Mouse (Mus musculus): ENCODE results near the gene Arhgef17. TPM values are rescaled to one million over a fixed set of nuclear protein-coding genes. Genes with fewer than 3 reads are reported as not detected.

Gene Arhgef17
- polyA plus RNA-seq, 1 experiment, result 1.3 TPM

DNA sequence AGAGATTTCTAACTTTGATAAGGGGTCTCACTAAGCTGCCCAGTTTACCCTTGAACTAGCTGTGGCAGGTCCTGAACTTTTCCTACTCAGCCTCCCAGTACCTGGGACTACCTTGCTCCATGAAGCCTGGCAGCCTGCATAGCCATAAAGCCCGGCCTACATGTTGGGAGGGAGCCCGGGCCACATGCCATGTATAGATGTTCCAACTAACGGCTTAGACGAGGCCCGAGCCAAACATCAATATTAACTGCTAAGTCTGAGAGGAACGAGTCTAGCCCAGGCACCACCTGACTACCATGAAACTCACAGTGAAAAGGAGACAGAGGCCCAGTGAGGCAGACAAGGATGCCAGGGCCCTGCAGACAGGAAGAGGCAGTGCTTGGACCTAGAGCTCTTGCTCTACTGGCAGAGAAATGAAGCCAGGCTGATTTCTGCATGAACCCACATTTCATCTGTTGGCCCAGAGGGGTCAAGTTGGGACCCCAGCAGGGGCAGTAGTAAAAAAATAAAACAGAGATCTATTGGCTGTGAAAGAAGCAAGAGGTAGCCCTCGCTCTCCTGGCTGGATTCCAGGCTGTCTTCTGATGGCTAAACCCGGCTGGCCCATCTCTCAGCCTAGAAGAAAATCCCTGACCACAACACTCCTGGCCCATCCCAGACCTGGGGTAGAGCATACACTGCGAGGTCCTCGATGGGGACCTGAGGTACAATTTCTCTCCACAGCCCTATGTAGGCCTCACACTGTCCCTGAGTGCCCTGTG lies 25.7 kb downstream of the Arhgef17 start:
- no peaks in the 10 kb centered on the region for H3K36me3 ChIP-seq (replicated peaks; ENCODE audit: low read length)
- TF ChIP-seq GATA1 (IDR thresholded peaks at IDR 0.05; ENCODE audit: borderline replicate concordance, low read length), result no peak
- TF ChIP-seq FLI1 (IDR thresholded peaks at IDR 0.05; ENCODE audit: low read length), result no peak
- H3K9me3 ChIP-seq, result no peaks in the 10 kb centered on the region
- H3K4me3 ChIP-seq (replicated peaks), result no peak overlapping the region
- peaks cover 29% of the 10 kb centered on the region for H3K4me1 ChIP-seq
- H3K27me3 ChIP-seq (replicated peaks), result peaks cover 35% of the 10 kb centered on the region

DNA sequence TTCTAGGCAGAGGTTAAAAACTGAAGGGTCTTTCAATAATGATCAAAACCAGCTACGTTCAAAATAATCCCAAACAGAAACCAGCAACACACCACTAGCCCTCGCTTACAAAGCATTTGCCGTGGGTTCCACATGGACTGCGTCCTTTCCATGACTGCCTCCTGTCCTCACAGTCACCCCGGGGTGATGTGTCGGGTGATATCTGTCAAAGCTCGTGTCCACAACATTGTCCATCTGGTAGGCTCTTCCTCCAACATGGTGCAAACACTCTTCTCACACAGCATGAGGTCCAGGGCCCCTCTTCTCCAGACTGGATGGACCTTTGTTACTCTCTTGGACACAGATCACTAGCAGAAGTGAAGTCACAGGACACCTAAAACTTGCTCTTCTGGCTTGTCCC lies 26.9 kb downstream of the Arhgef17 start:
- no peak for TF ChIP-seq GATA1 (IDR thresholded peaks at IDR 0.05; ENCODE audit: borderline replicate concordance, low read length)
- Histone ChIP-seq H3K27me3 (replicated peaks) (peaks cover 25% of the 10 kb centered on the region), H3K36me3 (replicated peaks; ENCODE audit: low read length) (no peaks in the 10 kb centered on the region), H3K4me1 (peaks cover 27% of the 10 kb centered on the region), H3K9me3 (no peaks in the 10 kb centered on the region), H3K4me3 (replicated peaks) (no peak overlapping the region)

DNA sequence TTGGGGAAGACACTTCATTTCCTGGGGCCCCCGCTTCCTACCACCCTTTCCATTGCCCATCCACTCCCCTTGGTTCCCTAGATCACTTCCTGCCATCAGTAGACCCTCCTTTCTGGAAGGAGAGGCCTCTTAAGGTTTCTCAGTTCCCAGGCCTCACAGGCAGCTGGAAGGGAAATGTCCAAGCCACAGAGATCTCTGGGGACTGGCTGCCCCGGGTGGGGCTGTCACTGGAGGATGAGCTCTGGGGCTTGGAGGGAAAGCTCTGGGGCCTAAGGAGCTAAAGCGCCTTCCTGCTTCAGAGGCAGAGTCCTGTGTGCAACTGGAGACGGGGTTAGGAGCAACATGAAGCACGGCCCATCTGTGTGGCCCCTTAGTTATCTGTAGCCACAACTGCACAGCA lies 27.3 kb downstream of the Arhgef17 start:
- Histone ChIP-seq H3K9me3 (no peaks in the 10 kb centered on the region), H3K4me1 (peaks cover 23% of the 10 kb centered on the region), H3K4me3 (replicated peaks) (no peak overlapping the region), H3K36me3 (replicated peaks; ENCODE audit: low read length) (no peaks in the 10 kb centered on the region), H3K27me3 (replicated peaks) (peaks cover 22% of the 10 kb centered on the region)
- no peak for TF ChIP-seq FLI1 (IDR thresholded peaks at IDR 0.05; ENCODE audit: low read length)
- TF ChIP-seq GATA1 (IDR thresholded peaks at IDR 0.05; ENCODE audit: borderline replicate concordance, low read length), result no peak

DNA sequence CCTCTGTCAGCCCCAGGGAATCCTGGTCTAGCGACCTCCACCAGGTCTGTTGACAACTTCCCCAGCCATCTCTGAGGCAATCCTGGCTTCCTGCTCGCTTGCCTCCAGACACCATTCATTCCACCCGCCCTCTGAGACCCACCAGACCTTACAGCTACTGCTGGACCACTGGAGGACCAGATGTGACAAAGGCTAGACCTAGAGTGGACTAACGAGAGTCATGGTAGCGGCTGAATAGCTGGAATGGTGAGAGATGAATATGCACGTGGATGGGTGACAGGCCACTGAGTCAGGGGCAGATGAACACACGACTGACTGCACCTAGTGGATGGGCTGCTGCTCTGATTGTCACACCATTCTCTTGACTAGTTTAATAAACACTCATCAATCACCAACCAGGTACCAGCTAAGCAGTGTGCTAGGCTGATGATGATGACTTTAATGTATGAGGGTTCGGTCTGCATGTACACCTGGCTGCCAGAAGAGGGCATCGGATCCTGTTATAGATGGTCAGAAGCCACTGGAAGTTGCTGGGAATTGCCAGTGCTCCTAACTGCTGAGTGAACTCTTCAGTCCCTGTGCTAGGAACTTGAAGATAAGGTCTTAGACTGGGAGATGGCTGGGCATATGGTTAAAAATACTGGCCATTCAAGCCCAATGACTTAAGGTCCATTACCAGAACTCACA lies 29.3 kb downstream of the Arhgef17 start:
- TF ChIP-seq FLI1 (IDR thresholded peaks at IDR 0.05; ENCODE audit: low read length), result no peak
- TF ChIP-seq GATA1 (IDR thresholded peaks at IDR 0.05; ENCODE audit: borderline replicate concordance, low read length), result no peak
- H3K27me3 ChIP-seq (replicated peaks), result peaks cover 14% of the 10 kb centered on the region
- no peaks in the 10 kb centered on the region for H3K9me3 ChIP-seq
- peaks cover 21% of the 10 kb centered on the region for H3K4me1 ChIP-seq
- H3K4me3 ChIP-seq (replicated peaks), result peak overlapping the region; percentile 23
- no peaks in the 10 kb centered on the region for H3K36me3 ChIP-seq (replicated peaks; ENCODE audit: low read length)

DNA sequence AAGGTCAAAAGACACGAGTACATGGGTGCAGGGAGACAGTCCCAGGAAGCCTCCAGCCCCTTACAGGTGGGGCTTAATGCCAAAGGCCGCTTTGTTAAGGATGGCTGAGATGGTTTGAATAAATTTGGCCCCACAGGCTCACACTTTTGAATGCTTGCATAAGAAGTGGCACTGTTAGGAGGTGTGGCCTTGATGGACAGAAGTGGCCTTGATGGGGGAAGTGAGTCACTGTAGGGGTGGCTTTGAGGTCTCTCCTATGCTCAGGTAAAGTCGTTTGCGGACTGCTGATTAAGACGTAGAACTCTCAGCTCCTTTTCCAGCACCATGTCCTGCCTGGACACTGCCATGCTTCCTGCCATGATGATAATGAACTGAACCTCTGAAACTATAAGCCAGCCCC lies 34.1 kb downstream of the Arhgef17 start:
- Histone ChIP-seq H3K4me3 (replicated peaks) (no peak overlapping the region), H3K4me1 (peaks cover 14% of the 10 kb centered on the region), H3K27me3 (replicated peaks) (peaks cover 60% of the 10 kb centered on the region), H3K9me3 (no peaks in the 10 kb centered on the region), H3K36me3 (replicated peaks; ENCODE audit: low read length) (no peaks in the 10 kb centered on the region)
- TF ChIP-seq FLI1 (IDR thresholded peaks at IDR 0.05; ENCODE audit: low read length) (no peak), GATA1 (IDR thresholded peaks at IDR 0.05; ENCODE audit: borderline replicate concordance, low read length) (no peak)

DNA sequence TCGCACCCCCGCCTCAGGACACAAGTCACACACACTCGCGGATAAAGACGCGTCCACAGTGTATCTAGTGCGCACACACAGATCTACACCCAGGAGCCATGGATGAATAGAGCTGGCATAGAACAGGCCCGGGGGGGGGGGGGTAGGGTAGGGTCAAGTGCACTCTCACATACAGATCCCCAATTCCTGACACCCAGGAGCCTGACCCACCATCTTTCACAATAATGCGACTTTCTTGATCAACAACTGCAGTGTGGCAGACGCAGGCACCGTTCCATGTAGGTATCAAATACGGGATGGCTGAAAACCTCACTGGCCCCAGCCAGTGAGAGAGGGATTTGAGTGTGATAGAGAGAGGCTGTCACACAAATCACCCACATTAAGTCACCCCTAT lies 37.1 kb downstream of the Arhgef17 start:
- H3K27me3 ChIP-seq (replicated peaks), result peaks cover 73% of the 10 kb centered on the region
- no peaks in the 10 kb centered on the region for H3K36me3 ChIP-seq (replicated peaks; ENCODE audit: low read length)
- TF ChIP-seq GATA1 (IDR thresholded peaks at IDR 0.05; ENCODE audit: borderline replicate concordance, low read length) (no peak), FLI1 (IDR thresholded peaks at IDR 0.05; ENCODE audit: low read length) (no peak)
- H3K9me3 ChIP-seq, result no peaks in the 10 kb centered on the region
- H3K4me1 ChIP-seq, result peaks cover 8% of the 10 kb centered on the region
- peak overlapping the region; percentile 72 for H3K4me3 ChIP-seq (replicated peaks)

DNA sequence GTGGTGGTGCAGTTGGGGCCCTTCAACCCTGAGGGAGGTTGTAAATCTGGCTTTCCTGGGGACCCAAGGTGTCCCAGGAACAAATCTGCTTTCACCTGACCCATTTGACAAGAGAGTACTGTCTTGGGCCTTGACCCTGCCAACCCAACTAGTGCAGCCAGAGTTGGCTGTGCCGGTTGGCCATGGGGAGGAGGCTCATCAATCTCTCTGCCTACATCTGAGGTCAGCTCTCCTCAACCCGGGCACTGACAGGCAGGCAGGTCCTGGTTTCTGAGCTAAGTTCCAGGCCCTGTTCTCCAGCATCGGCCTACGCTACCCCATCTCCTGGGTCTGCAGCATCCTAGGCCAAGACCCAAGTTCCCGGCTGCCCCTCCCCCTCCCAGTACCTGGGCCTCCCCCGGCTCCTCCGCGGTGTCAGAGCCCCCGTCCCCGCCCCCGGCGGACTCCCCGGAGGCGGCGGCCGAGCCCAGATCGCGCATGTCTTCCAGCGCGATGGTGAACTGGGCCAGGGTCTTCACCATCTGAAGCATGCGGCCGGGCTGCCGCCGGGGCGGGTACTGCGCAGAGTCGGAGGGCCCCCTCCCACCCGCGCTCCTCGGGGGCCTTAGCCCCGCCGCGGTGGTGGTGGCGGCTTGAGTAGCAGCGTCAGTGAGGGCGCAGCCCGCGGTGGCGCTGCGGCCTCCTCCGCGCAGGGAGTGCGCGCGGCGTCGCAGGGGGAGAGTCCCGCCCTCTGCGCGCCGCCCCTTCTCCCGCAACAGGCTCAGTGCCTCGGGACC lies 37.7 kb downstream of the Arhgef17 start:
- H3K4me3 ChIP-seq (replicated peaks), result peak overlapping the region; percentile 72
- H3K36me3 ChIP-seq (replicated peaks; ENCODE audit: low read length), result no peaks in the 10 kb centered on the region
- TF ChIP-seq GATA1 (IDR thresholded peaks at IDR 0.05; ENCODE audit: borderline replicate concordance, low read length) (no peak), FLI1 (IDR thresholded peaks at IDR 0.05; ENCODE audit: low read length) (no peak)
- peaks cover 78% of the 10 kb centered on the region for H3K27me3 ChIP-seq (replicated peaks)
- peaks cover 8% of the 10 kb centered on the region for H3K4me1 ChIP-seq
- no peaks in the 10 kb centered on the region for H3K9me3 ChIP-seq

DNA sequence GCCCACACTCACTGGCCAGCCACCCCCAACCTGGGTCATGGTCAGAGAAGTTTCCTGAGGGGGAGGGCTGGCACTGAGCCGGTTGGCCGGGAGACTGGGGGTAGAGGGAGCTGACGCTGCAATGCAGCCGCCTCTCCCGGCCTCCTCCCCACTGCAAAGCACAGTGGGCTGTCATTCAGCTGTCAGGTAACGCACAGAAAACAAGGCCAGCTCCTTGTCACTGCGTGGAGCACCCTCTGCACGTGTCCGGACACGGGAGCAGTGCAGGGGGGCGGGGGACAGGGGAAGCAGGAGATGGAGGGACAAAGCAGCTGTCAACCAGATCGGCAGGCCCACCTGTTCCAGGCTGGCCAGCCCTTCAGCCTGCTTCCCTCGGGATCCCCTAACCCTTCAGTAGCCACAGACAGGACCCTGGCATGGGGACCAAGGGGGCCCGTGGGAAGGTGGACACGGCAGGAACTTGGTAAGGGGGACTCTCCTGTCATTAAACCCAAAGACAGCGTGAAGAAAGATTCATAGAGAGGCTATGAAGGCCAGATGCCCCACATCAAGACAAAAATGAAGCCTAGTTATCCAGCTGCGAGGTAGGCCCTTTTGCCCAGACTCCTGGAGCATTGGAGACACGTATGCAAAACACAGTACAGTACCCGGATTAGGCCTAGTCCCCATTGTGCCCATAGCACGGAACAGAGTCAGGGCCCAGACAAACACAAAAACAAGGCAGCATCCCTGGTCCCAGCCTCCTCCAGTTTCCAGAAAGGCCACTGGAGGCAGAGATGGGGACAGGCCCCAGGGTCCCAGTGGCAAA lies 38.5 kb downstream of the Arhgef17 start:
- Histone ChIP-seq H3K4me3 (replicated peaks) (no peak overlapping the region), H3K27me3 (replicated peaks) (peaks cover 86% of the 10 kb centered on the region), H3K9me3 (no peaks in the 10 kb centered on the region), H3K36me3 (replicated peaks; ENCODE audit: low read length) (no peaks in the 10 kb centered on the region), H3K4me1 (peaks cover 8% of the 10 kb centered on the region)
- TF ChIP-seq FLI1 (IDR thresholded peaks at IDR 0.05; ENCODE audit: low read length) (no peak), GATA1 (IDR thresholded peaks at IDR 0.05; ENCODE audit: borderline replicate concordance, low read length) (no peak)

DNA sequence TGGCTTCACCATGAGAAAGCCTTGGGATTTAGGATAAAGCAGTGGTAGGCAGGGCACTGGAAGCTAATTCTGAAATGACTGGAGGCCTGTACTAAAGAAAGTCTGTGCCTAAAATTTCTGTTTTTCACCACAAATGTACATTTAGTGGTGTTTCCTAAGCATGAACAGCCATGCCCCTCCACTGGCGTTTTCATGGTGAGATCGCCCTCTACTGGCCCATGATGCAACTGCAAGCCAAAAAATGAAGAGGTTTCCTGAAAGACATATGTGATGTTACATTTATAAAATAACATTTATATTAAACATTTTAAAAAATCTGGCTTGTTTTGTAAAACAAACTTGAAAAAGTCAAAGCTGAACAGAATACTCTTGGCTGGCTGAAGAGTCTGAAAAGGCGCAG lies 45.4 kb downstream of the Arhgef17 start:
- H3K9me3 ChIP-seq, result no peaks in the 10 kb centered on the region
- TF ChIP-seq GATA1 (IDR thresholded peaks at IDR 0.05; ENCODE audit: borderline replicate concordance, low read length) (no peak), FLI1 (IDR thresholded peaks at IDR 0.05; ENCODE audit: low read length) (no peak)
- H3K4me1 ChIP-seq, result peaks cover 8% of the 10 kb centered on the region; the same call in 1 of the 2 replicates
- no peak overlapping the region for H3K4me3 ChIP-seq (replicated peaks)
- H3K27me3 ChIP-seq (replicated peaks), result peaks cover 60% of the 10 kb centered on the region
- no peaks in the 10 kb centered on the region for H3K36me3 ChIP-seq (replicated peaks; ENCODE audit: low read length)
